Mouse (Mus musculus) erythroblast, embryonic 14.5 days (primary cell): ENCODE measurements around the gene H2al1e. TPM values are rescaled to one million over a fixed set of nuclear protein-coding genes. Genes with fewer than 3 reads are reported as not detected.
"Not testable (repeated sequence)": the region's sequence is repeated elsewhere in the genome, so short reads cannot be mapped to it uniquely, and the experiment has no call there.

Source experiments
- H3K27me3 ChIP-seq: 2 replicates; pipeline ENCODE4 v1.6.1; 2012; ENCODE audit warnings: inconsistent platforms; ENCODE audit not compliant: control insufficient read depth
- H3K36me3 ChIP-seq: 2 replicates; pipeline ENCODE4 v1.6.1; 2012; ENCODE audit warnings: mild to moderate bottlenecking, inconsistent platforms; ENCODE audit not compliant: control insufficient read depth
- H3K4me1 ChIP-seq: 2 replicates; pipeline ENCODE4 v1.6.1; 2012; ENCODE audit warnings: inconsistent platforms; ENCODE audit not compliant: control insufficient read depth
- H3K4me3 ChIP-seq: replicated peaks from 2 replicates; pipeline ENCODE3; 2012; ENCODE audit warnings: moderate library complexity, mild to moderate bottlenecking, inconsistent platforms
- H3K9me3 ChIP-seq: 2 replicates; pipeline ENCODE4 v1.6.1; 2012; ENCODE audit warnings: low read length, inconsistent platforms, mixed read lengths; ENCODE audit not compliant: control insufficient read depth
- GATA1 ChIP-seq: IDR thresholded peaks from 2 replicates; pipeline ENCODE4 v1.6.1; 2012; ENCODE audit warnings: low read length, inconsistent platforms, mixed read lengths
- TAL1 ChIP-seq: IDR thresholded peaks from 3 replicates; pipeline ENCODE4 v1.6.1; 2012; ENCODE audit warnings: low read length, inconsistent platforms, mixed read lengths
- polyA plus RNA-seq: library from polyadenylated mRNA; stranded (reverse); fragments of >175 nt; gene quantifications from 2 replicates; pipeline ENCODE4 v1.2.3, GENCODE M21; 2012

The H2al1e gene
- not detected in 2 replicates for polyA plus RNA-seq

DNA sequence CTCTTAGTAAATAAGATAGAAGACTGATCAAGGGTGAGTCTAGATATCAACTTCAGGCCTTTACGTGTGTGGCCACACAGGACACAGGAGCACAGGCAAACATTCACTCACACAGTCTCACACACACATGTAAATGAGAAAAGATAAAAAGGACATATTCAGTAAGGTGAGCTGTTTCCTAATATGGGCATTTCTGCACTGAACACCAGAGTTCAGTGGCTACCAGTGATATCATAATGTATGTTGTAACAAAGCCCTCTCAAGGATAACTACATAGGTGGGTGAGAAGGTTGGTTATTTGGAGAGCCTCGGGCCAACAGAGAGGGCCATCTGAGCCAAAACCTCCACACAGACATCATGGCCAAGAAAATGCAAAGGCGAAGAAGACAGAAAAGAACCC, at the start of gene H2al1e:
Gene H2al1e (plus strand): TSS at position 301 of the 400 bp plus-strand sequence.
- H3K27me3 ChIP-seq, H3K4me1 ChIP-seq, H3K9me3 ChIP-seq, H3K4me3 ChIP-seq, H3K36me3 ChIP-seq: not testable (repeated sequence)

DNA sequence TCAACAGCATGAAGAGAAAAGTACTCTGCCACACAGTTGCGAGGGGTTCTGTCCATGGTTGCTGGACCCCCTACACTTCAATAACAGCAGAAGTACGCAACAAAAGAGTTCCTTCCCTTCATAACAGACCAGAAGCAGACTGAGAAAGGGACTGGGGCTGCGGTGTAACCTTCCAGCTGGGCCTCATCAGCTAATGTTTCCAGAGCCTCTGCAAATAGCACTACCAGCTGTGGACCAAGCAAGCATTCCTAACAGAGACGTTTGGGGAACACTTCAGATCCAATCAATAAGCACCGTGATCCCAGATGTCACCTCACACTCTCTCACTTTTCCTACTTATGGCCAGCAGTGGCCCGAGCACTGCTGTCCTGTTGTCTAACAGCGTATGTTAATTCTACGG, 46.8 kb upstream of the H2al1e start:
- Histone ChIP-seq H3K4me1 (no peaks in the 10 kb centered on the region), H3K4me3 (no peak overlapping the region), H3K27me3 (no peaks in the 10 kb centered on the region), H3K36me3 (no peaks in the 10 kb centered on the region), H3K9me3 (no peaks in the 10 kb centered on the region)
- no peak for TF ChIP-seq TAL1
- TF ChIP-seq GATA1 = no peak

DNA sequence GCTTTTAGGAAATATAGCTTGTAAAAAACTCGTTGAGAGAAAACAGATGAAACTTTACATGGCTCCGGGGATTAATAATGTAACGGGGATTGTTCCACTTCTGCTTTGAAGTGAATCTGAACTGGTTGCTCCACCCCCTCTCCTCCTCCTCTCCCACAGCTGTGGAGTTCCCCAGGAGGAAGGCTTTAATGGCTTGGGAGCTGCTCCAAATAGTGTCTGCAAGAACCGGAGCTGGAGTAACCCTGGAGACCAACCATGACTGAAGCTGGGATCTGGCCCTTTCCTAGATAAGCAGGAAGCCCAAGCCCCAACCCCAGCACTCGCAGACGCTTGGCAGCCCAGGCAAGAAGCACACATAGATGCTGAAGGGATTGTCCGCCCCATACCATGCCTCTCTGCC, 43.9 kb upstream of the H2al1e start:
- no peaks in the 10 kb centered on the region for H3K27me3 ChIP-seq
- no peaks in the 10 kb centered on the region for H3K4me1 ChIP-seq
- TF ChIP-seq TAL1 (no peak), GATA1 (no peak)
- no peak overlapping the region for H3K4me3 ChIP-seq
- no peaks in the 10 kb centered on the region for H3K9me3 ChIP-seq
- no peaks in the 10 kb centered on the region for H3K36me3 ChIP-seq

DNA sequence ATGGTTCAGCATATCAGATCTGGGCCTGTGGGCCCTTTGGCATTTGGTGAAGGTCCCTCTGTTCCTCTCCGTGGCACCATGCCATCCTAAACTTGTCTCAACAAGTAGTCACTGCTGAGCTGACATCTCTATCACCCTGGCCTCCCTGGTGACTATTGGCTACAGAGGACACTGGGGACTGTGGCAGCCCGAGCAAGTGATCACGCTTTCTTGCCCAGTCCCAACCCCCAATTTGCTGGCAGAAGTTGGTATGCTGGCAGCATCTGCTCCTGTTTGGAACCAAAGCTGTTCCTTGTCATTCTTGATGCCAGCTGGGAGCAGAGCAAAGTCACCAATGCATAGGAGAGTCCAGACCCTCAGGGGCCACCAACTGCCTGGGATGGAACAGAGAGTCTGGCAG, 42.7 kb upstream of the H2al1e start:
- no peak overlapping the region for H3K4me3 ChIP-seq
- no peaks in the 10 kb centered on the region for H3K27me3 ChIP-seq
- H3K4me1 ChIP-seq = no peaks in the 10 kb centered on the region
- H3K36me3 ChIP-seq = no peaks in the 10 kb centered on the region
- no peak for TF ChIP-seq GATA1
- TF ChIP-seq TAL1 = no peak
- H3K9me3 ChIP-seq = no peaks in the 10 kb centered on the region

DNA sequence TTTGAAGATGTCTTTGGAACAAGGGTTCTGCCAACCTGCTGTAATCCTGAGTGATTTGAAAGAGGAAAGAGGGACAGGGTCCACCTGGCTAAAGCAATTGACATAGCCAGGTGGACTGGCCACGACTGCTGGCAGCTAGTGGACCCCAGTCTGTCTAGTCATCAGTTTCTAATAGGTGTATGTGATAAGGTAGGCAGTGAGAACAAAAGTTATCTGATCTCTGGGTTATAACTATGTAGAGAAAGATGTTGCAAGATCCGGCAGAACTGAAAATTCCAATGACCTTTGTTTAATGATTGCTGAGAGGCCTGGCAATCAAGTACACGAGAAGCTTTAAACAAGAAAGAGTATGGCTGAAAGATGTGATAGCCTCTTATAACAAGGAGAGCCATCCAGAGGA, 38.5 kb upstream of the H2al1e start:
- H3K36me3 ChIP-seq = no peaks in the 10 kb centered on the region
- no peaks in the 10 kb centered on the region for H3K27me3 ChIP-seq
- TF ChIP-seq GATA1 (no peak), TAL1 (no peak)

DNA sequence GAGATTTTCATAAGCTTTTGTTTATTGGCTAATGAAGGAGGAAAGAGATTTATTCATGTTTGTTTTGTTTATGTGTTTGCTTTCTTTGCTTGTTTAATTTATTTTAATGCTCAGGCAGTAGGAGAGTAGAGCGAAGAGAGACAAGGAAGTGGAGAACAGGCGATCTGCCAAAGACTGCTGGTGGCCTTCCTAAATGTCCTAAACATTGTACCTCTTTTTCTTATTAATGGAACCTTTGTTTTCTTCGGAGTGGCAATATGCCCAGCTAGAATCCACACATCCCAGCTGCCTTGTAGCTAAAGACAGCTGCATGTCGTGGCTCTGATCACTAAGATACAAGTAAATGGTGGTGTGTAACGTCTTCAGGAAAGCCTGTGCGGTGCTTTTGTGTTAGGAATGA, 34.7 kb upstream of the H2al1e start:
- Histone ChIP-seq H3K27me3 (no peaks in the 10 kb centered on the region), H3K36me3 (no peaks in the 10 kb centered on the region), H3K4me3 (no peak overlapping the region), H3K4me1 (no peaks in the 10 kb centered on the region), H3K9me3 (no peaks in the 10 kb centered on the region)
- TF ChIP-seq TAL1 (no peak), GATA1 (no peak)

More for the DNA sequence above, 38.5 kb upstream of the H2al1e start:
- no peaks in the 10 kb centered on the region for H3K9me3 ChIP-seq
- no peaks in the 10 kb centered on the region for H3K4me1 ChIP-seq
- H3K4me3 ChIP-seq = no peak overlapping the region

DNA sequence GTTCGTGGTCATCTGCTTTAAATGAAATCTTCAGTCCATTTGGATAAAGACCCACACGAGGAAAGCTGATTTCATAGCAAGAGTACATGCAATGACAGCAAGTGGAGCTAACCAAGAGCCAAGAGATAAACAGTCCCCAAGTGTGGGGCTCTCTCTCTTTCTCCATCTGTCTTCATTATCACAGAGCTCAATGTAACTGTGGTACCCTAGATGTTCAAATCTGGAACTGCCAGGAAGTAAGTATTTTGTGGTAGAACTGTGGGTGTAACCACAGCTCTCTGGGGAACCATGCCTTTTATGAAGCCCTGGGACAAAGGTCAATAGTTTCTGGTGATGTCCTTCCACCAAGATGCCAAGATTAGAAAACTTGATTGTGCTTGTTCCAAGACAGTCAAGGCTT, 31.0 kb upstream of the H2al1e start:
- H3K9me3 ChIP-seq = no peaks in the 10 kb centered on the region
- no peak for TF ChIP-seq GATA1
- no peak for TF ChIP-seq TAL1
- H3K4me3 ChIP-seq = no peak overlapping the region
- no peaks in the 10 kb centered on the region for H3K27me3 ChIP-seq
- no peaks in the 10 kb centered on the region for H3K36me3 ChIP-seq
- H3K4me1 ChIP-seq = no peaks in the 10 kb centered on the region

DNA sequence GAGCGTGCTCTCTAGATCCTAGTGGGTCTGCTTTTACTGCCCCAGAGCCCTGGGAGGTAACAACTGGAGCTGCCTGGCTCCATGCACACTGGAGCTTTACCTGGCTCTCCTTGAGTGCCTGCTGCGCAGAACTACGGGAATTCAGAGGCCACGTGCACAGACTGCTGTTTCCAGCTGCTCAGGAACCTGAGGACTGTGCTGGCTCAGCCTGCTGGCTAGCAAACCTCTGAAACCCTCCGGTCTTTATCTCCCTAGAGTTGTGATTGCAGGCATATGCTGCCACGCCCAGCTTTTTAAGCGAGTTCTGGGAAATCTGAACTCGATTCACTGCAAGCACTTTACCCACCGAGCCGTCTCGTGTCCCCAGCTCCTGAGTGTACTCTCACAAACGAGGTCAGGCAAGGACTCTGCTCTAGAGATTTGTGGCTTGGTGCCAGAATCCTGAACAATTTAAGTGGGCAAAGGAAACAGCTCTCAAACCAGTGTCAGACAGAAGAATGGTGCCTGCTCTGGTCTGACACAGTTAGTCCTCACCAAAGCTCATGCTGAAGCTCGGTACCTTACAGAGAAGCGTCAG, 23.3 kb upstream of the H2al1e start:
- Histone ChIP-seq H3K4me1 (no peaks in the 10 kb centered on the region), H3K36me3 (no peaks in the 10 kb centered on the region), H3K9me3 (no peaks in the 10 kb centered on the region), H3K4me3 (no peak overlapping the region), H3K27me3 (no peaks in the 10 kb centered on the region)
- TF ChIP-seq TAL1 (no peak), GATA1 (no peak)

DNA sequence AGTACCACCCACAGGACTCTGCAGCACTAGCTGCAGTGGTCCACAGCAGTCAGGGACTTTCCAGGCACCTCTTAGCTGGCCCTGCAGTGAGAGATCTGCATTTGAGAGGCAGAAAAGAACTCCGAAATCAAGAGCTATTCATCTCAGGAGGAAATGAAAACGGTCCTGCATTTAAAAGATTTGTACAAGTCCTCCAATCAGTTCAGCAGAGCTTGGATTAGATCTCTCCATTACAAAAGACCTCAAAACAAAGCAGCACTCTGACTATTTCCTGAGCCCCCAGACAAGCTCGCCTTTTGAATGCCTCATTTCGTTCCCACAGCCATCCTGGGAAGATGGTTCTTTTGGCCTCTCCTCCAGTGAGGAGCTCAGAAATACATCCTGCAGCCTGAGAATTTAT, 22.5 kb upstream of the H2al1e start:
- Histone ChIP-seq H3K9me3 (no peaks in the 10 kb centered on the region), H3K4me1 (no peaks in the 10 kb centered on the region), H3K36me3 (no peaks in the 10 kb centered on the region), H3K4me3 (no peak overlapping the region), H3K27me3 (no peaks in the 10 kb centered on the region)
- TF ChIP-seq TAL1 = no peak

DNA sequence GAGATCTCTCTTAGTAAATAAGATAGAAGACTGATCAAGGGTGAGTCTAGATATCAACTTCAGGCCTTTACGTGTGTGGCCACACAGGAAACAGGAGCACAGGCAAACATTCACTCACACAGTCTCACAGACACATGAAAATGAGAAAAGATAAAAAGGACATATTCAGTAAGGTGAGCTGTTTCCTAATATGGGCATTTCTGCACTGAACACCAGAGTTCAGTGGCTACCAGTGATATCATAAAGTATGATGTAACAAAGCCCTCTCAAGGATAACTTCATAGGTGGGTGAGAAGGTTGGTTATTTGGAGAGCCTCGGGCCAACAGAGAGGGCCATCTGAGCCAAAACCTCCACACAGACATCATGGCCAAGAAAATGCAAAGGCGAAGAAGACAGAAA, 12.8 kb upstream of the H2al1e start, which contains the start of gene H2al1a:
Gene H2al1a (plus strand): TSS at position 301 of the 400 bp plus-strand sequence.
- H3K4me3 ChIP-seq, H3K36me3 ChIP-seq, H3K9me3 ChIP-seq, H3K27me3 ChIP-seq, H3K4me1 ChIP-seq: not testable (repeated sequence)

DNA sequence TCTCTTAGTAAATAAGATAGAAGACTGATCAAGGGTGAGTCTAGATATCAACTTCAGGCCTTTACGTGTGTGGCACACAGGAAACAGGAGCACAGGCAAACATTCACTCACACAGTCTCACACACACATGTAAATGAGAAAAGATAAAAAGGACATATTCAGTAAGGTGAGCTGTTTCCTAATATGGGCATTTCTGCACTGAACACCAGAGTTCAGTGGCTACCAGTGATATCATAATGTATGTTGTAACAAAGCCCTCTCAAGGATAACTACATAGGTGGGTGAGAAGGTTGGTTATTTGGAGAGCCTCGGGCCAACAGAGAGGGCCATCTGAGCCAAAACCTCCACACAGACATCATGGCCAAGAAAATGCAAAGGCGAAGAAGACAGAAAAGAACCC, 9.6 kb upstream of the H2al1e start, which contains the start of gene H2al1b:
Gene H2al1b (plus strand): TSS at position 301 of the 400 bp plus-strand sequence.
- H3K4me1 ChIP-seq, H3K27me3 ChIP-seq, H3K36me3 ChIP-seq, H3K9me3 ChIP-seq, H3K4me3 ChIP-seq: not testable (repeated sequence)

DNA sequence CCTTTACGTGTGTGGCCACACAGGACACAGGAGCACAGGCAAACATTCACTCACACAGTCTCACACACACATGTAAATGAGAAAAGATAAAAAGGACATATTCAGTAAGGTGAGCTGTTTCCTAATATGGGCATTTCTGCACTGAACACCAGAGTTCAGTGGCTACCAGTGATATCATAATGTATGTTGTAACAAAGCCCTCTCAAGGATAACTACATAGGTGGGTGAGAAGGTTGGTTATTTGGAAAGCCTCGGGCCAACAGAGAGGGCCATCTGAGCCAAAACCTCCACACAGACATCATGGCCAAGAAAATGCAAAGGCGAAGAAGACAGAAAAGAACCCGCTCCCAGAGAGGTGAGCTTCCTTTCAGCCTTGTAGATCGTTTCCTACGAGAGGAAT, 6.4 kb upstream of the H2al1e start, which contains the start of gene H2al1c:
Gene H2al1c (plus strand): TSS at position 301 of the 400 bp plus-strand sequence.
- H3K4me3 ChIP-seq, H3K4me1 ChIP-seq, H3K27me3 ChIP-seq: not testable (repeated sequence)

DNA sequence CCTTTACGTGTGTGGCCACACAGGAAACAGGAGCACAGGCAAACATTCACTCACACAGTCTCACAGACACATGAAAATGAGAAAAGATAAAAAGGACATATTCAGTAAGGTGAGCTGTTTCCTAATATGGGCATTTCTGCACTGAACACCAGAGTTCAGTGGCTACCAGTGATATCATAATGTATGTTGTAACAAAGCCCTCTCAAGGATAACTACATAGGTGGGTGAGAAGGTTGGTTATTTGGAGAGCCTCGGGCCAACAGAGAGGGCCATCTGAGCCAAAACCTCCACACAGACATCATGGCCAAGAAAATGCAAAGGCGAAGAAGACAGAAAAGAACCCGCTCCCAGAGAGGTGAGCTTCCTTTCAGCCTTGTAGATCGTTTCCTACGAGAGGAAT, 3.2 kb upstream of the H2al1e start, which contains the start of gene H2al1d:
Gene H2al1d (plus strand): TSS at position 301 of the 400 bp plus-strand sequence.
- not testable (repeated sequence) for H3K27me3 ChIP-seq, H3K4me1 ChIP-seq, H3K36me3 ChIP-seq, H3K4me3 ChIP-seq, H3K9me3 ChIP-seq

More for the DNA sequence above, 6.4 kb upstream of the H2al1e start, which contains the start of gene H2al1c:
- not testable (repeated sequence) for H3K9me3 ChIP-seq, H3K36me3 ChIP-seq

DNA sequence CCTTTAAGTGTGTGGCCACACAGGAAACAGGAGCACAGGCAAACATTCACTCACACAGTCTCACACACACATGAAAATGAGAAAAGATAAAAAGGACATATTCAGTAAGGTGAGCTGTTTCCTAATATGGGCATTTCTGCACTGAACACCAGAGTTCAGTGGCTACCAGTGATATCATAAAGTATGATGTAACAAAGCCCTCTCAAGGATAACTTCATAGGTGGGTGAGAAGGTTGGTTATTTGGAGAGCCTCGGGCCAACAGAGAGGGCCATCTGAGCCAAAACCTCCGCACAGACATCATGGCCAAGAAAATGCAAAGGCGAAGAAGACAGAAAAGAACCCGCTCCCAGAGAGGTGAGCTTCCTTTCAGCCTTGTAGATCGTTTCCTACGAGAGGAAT, 3.1 kb downstream of the H2al1e start, which contains the start of gene H2al1f:
Gene H2al1f (plus strand): TSS at position 301 of the 400 bp plus-strand sequence.
- H3K27me3 ChIP-seq, H3K4me1 ChIP-seq, H3K36me3 ChIP-seq, H3K4me3 ChIP-seq, H3K9me3 ChIP-seq: not testable (repeated sequence)
